Mouse (Mus musculus): Measurements from ENCODE around the gene Themis.

DNA sequence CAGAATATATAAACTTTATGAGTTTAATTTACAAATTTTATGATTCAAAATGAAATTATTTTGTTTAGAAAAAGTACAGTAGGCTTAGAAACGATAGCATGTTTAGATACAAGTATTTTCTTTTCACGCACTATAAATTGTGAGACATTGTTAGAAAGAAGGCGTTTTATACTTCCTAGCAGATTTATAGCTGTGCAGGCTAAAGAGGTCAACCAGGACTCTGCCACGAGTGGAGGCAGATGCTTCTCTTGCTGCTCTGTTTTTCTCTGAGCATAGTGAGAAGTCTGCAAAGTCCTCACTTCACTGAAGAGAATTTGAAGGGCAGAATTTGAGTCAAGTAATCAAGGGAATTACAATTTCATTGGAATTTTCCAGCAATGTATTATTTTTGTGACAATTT is 131.3 kb downstream of the Themis start:
- TF ChIP-seq CTCF (IDR thresholded peaks at IDR 0.05; ENCODE audit: low read depth, low read length) (no peak), EP300 (IDR thresholded peaks at IDR 0.05; ENCODE audit: insufficient read depth, low read depth, low read length) (no peak)
